Mouse (Mus musculus) embryonic facial prominence, embryonic 13.5 days (tissue): ENCODE data around the gene Tmem174. TPM values are rescaled to one million over a fixed set of nuclear protein-coding genes. Genes with fewer than 3 reads are reported as not detected.

Experiments
- ATAC-seq: fragments of 200-750 bp; cut with Nextera tagmentation; 2 replicates; pipeline ENCODE4 v1.8.0; 2017; ENCODE audit warnings: low read depth; ENCODE audit not compliant: insufficient number of reproducible peaks, insufficient read depth, low FRiP score, low TSS enrichment
- H3K27ac ChIP-seq: fragments of 300-500 bp; sonication (generic); 2 replicates; pipeline ENCODE4 v1.5.1; 2015; ENCODE audit warnings: moderate library complexity, mild to moderate bottlenecking, inconsistent platforms
- H3K27me3 ChIP-seq: fragments of 300-500 bp; sonication (generic); 2 replicates; pipeline ENCODE4 v1.6.1; 2015; ENCODE audit warnings: mild to moderate bottlenecking, inconsistent platforms
- H3K36me3 ChIP-seq: fragments of 300-500 bp; sonication (generic); 2 replicates; pipeline ENCODE4 v1.6.1; 2015; ENCODE audit warnings: mild to moderate bottlenecking, inconsistent platforms
- H3K4me1 ChIP-seq: fragments of 300-500 bp; sonication (generic); 2 replicates; pipeline ENCODE4 v1.6.1; 2015; ENCODE audit warnings: inconsistent platforms
- H3K4me2 ChIP-seq: fragments of 300-500 bp; sonication (generic); 2 replicates; pipeline ENCODE4 v1.6.1; 2015; ENCODE audit warnings: moderate library complexity, mild to moderate bottlenecking, inconsistent platforms
- H3K4me3 ChIP-seq: fragments of 300-500 bp; sonication (generic); 2 replicates; pipeline ENCODE4 v1.5.1; 2015; ENCODE audit warnings: mild to moderate bottlenecking, inconsistent platforms
- H3K9ac ChIP-seq: fragments of 300-500 bp; sonication (generic); 2 replicates; pipeline ENCODE4 v1.6.1; 2015; ENCODE audit warnings: mild to moderate bottlenecking, inconsistent platforms
- H3K9me3 ChIP-seq: fragments of 300-500 bp; sonication (generic); 2 replicates; pipeline ENCODE4 v1.6.1; 2016; ENCODE audit warnings: inconsistent platforms
- WGBS: fragments of 180-500 bp; shearing (Covaris S2); methylation state at CpG from one replicate; pipeline ENCODE4 v1.1.7; 2015; ENCODE audit warnings: mixed read lengths; 5-methylcytosine and 5-hydroxymethylcytosine counted together
- polyA plus RNA-seq: library from polyadenylated mRNA; unstranded; fragments of >200 nt; fragmentation: Nextera tagmentation; extraction: Ambion mirVana; gene quantifications from 2 replicates; pipeline ENCODE4 v1.2.1, GENCODE M21; 2015

Gene Tmem174
- polyA plus RNA-seq, 1 experiment from 2014 or later: not detected

DNA sequence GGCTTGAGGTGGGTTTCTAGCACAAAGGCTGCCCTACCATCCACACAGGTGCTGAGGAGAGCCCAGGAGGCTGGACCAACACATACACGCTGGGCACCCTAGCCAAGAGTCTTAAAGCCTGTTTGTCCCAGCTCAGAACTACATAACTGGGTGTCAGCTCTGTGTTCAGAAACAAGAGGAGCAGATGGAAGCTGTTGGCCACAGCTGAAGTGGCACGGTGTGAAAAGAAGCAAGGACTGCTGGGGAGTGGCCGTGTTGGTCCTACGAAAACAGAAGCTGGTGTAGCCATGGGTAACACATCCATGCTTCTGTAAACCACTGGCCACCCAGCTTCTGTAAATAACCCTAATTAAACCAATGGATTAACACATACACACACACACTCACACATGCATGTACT, 18.1 kb upstream of the Tmem174 start:
- Histone ChIP-seq H3K27me3 (no peaks in the 10 kb centered on the region), H3K36me3 (no peaks in the 10 kb centered on the region), H3K4me2 (no peak overlapping the region), H3K4me3 (no peak overlapping the region), H3K27ac (no peak overlapping the region), H3K4me1 (peaks cover 16% of the 10 kb centered on the region), H3K9me3 (no peaks in the 10 kb centered on the region), H3K9ac (no peak overlapping the region)
- ATAC-seq: no peak
- WGBS: 93% methylated on average over 4 of the region's 4 CpGs

DNA sequence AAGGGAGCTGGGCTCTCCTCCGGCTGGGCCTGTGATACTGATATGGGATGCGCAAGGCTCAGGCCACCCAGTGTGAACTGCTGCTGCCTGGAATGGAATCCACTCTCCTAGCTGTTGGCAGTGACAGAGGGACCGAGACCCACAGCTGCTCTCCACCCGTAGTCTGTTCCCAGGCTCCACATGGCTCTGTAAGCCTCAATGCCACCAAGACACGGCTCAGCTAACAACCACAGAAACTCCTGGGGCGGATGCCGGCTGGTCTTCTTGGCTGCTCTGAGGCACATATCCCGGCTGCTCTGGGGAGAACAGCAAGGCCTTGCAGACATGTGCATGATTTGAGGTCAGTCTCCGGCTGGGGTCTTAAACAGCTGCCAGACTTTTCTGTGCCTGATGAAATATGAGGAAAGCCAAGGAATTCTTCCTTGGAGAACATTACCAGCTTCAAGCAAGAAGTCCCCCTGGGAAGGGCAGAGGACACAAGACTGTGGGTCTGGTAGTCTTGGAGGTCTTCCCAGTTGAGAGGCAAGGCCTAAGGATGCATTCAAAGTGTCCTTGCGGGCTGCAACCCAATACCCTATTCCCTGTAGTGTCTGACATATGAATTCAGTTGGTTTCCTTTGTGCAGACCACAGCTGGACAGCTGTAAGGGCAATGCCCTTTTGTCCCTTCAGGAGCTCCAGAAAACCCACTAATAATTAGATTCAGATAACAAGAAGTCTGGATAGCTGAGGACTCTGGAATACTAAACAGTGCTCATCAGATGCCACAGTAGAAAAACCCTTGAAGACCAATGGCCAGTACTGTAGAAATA, 17.1 kb upstream of the Tmem174 start:
- H3K27ac ChIP-seq: peak overlapping the region; percentile 33
- peaks cover 16% of the 10 kb centered on the region for H3K4me1 ChIP-seq
- H3K27me3 ChIP-seq: no peaks in the 10 kb centered on the region
- no peaks in the 10 kb centered on the region for H3K9me3 ChIP-seq
- H3K36me3 ChIP-seq: no peaks in the 10 kb centered on the region
- H3K4me2 ChIP-seq: no peak overlapping the region
- no peak overlapping the region for H3K4me3 ChIP-seq
- no peak overlapping the region for H3K9ac ChIP-seq
- 0 out of 2 replicates have a peak, but pooled peaks have one; percentile 56 for ATAC-seq
- WGBS: 57% methylated on average over 10 of the region's 10 CpGs

DNA sequence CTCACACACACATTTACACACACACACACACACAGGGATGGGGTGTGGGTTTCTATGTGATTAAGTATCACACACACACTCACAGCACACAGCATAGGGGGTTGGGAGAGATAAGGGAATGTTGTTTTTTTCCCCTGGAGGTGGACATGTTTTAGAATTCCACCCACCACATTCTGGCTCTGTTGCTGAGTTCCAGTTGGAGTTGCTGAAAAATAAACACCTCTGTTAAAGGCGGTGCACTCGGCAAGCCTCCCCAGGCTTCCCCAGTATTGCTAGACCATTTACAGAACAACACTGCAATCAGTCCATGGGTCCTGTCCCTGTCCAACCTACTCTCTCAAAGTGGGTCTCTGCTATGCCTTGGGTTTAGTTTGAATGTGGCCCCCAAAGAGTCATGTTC, 15.0 kb upstream of the Tmem174 start:
- Histone ChIP-seq H3K36me3 (no peaks in the 10 kb centered on the region), H3K27me3 (no peaks in the 10 kb centered on the region), H3K4me3 (no peak overlapping the region), H3K9ac (no peak overlapping the region), H3K9me3 (no peaks in the 10 kb centered on the region), H3K4me2 (no peak overlapping the region), H3K4me1 (peaks cover 16% of the 10 kb centered on the region), H3K27ac (no peak overlapping the region)
- WGBS: 88% methylated on average over 2 of the region's 2 CpGs
- no peak for ATAC-seq

DNA sequence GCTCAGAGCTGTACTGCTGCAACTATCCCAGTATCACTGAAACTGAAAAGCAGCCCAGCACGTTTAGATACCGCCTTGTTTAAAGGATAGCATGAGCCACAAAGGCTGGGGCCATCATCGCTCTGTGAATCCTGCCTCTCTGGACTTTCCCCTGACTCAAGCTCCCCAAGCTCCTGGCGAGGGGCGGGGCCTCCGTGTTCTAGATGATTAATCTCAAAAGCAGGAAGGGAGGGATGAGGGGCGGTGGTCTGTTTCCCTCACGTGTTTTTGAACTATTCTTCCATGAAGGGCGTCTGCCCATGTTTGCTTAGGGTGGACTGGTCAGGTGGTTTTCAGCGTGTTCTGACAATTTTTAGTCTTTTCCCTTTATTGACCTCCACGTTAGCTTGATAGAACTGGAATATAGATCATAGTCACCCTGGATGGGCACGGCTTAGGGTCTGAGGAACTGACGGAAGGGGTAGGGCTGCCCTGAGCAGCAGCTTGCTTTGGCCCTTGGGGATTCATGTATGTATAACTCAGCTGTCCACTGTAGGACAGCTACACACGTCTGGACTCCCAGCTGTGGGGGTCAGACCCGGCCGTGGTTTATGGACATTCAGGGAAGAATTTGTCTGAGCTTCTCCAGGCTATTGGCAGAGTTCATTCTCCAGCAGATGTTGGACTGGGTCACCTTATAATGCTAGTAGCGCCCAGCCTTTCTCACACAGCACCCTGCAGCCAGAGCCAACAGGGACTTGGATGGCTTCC, 14.2 kb upstream of the Tmem174 start:
- ATAC-seq: no peak
- Histone ChIP-seq H3K4me1 (peaks cover 16% of the 10 kb centered on the region), H3K4me3 (no peak overlapping the region), H3K36me3 (no peaks in the 10 kb centered on the region), H3K9ac (no peak overlapping the region), H3K27me3 (no peaks in the 10 kb centered on the region), H3K9me3 (no peaks in the 10 kb centered on the region), H3K4me2 (no peak overlapping the region), H3K27ac (no peak overlapping the region)
- WGBS: 77% methylated on average over 17 of the region's 17 CpGs

DNA sequence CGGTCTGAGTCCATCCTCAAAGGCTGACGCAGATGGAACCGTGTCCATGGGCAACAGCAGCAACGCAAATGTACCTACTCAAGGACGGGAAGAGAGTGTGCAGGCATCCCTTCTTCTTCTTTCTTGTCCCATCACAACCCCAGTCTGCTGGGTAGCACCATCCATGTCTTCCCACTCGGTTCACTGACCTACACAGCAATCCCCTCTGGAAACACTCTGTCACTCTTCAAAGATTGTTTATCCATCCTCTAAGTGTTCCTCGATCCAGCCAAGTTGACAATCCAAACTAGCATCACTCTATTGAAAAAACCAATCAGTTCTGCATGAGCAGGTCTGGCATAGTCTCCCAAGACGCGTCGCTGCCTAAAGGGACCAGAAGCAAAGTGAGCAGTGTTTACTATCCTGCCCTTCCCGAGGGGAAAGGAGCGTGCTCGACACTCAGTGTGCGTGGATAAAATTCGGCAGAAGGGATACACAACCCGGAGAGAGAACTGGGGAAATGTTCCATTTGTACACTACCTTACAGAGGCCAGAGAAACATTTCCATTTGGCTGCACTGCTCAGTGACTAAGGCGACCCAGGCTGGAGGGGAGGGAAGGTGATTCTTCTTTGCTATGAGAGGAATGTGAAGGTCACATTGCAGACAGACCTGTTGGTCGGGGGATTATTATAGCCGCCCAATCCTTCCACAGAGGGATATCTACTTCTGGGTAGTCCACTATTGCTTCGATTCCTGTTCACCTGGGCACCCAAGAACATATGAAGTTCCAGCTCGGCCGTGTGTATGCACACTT, 10.8 kb upstream of the Tmem174 start:
- WGBS: 86% methylated on average over 22 of the region's 22 CpGs
- Histone ChIP-seq H3K27ac (no peak overlapping the region), H3K27me3 (no peaks in the 10 kb centered on the region), H3K9me3 (no peaks in the 10 kb centered on the region), H3K4me1 (no peaks in the 10 kb centered on the region), H3K36me3 (no peaks in the 10 kb centered on the region), H3K4me3 (no peak overlapping the region), H3K9ac (no peak overlapping the region), H3K4me2 (no peak overlapping the region)
- no peak for ATAC-seq

DNA sequence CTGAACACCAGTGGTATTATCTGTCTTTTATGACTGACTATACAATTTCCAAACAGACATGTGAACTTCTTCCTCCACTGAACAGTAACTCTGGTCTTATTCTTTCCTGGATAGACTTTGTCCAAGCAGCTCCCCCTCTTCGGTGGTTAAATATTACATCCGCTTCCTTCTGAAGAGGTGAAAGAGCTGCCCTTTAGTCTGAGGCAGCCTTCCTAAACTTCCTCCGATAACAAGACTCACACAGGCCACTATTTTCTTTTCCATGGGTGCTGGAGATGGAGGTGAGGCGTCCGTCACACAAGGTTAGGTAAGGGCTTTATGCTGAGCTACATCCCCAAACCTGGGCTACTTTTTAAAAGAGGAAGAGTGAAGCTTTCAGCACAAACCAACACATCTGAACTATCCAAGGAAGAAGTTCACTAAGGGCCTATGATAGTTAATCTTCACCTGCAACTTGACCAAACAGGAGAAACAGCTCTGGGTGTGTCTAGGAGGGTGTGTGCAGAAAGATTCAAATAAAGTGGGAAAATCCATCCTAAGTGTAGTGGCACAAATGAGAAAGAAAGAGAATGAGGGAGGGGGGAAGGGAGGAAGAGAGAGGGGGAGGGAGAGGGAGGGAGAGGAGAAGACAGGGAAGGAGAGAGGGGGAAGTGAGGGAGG, 1.4 kb upstream of the Tmem174 start:
- H3K36me3 ChIP-seq: no peaks in the 10 kb centered on the region
- 0 out of 2 replicates have a peak, but pooled peaks cover 10% of the 10 kb centered on the region for H3K27me3 ChIP-seq
- no peaks in the 10 kb centered on the region for H3K9me3 ChIP-seq
- H3K4me2 ChIP-seq: no peak overlapping the region
- ATAC-seq: no peak
- no peak overlapping the region for H3K27ac ChIP-seq
- H3K4me3 ChIP-seq: no peak overlapping the region
- 91% methylated on average over 5 of the region's 5 CpGs for WGBS
- H3K4me1 ChIP-seq: no peaks in the 10 kb centered on the region
- no peak overlapping the region for H3K9ac ChIP-seq

DNA sequence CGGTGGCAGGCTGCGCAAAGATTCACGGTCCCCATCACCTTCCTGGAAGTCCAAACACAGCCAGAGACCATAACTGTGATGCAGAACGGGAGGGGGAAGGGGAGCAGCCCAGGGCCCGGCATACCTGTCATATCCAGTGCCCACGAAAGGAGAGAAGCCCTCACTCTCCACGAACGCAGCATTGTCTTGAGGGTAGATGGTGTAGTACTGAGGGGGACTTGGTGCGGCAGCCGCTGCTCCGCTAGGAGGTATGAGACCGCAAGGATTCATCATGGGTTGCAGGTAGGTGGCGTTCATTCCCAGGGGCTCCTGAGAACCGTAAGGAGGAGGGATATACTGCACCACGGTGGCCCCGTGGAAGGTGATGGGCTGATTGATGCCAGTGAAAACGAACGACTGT, 639 bp downstream of the Tmem174 start:
- H3K27me3 ChIP-seq: 0 out of 2 replicates have a peak, but pooled peaks cover 10% of the 10 kb centered on the region
- H3K9me3 ChIP-seq: no peaks in the 10 kb centered on the region
- H3K4me1 ChIP-seq: 0 out of 2 replicates have a peak, but pooled peaks cover 2% of the 10 kb centered on the region
- 71% methylated on average over 18 of the region's 18 CpGs for WGBS
- no peak overlapping the region for H3K9ac ChIP-seq
- no peaks in the 10 kb centered on the region for H3K36me3 ChIP-seq
- H3K4me3 ChIP-seq: no peak overlapping the region
- ATAC-seq: no peak
- H3K27ac ChIP-seq: no peak overlapping the region
- H3K4me2 ChIP-seq: no peak overlapping the region

DNA sequence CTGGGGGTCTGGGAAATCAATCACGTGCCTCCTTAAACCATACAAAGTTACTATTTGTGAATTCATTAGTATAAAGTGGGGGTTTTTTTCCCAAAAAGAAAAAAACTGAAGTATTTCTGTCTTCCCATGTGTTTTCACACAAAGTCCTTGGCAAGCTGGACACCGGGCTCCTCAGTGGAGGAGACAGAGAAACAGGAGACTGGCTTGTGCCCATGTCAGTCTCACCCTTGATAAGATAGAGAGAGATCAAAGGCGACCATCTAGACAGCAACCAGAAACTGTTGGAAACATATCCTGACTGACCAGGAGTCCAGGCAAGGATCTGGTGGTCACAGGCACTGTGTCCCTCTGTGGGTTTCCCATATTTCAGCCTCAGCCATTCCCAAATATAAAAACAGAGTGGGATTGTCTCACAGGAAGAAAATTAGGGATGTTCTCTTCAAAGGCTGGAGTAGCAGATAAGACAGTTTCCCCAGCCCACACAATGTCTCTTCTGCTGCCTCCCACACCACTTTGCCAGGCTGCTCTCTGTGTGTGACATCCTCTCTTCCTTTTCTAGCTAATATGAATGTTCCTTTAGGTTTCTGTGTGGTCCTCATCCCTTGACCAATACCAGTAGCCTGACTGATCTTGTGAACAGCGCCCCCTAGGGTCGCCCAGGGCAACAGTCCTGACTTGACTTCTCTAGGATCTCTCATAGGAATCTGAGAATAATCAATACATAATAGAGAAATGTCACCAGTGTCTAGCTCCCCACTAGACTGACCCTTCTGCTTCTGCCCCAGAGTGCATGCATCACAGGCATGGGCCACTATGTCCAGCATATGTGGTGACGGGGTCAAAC, 3.3 kb downstream of the Tmem174 start:
- ATAC-seq: no peak
- H3K4me2 ChIP-seq: no peak overlapping the region
- H3K9ac ChIP-seq: no peak overlapping the region
- peaks cover 16% of the 10 kb centered on the region; the same call in 1 of the 2 replicates for H3K27me3 ChIP-seq
- H3K4me1 ChIP-seq: 0 out of 2 replicates have a peak, but pooled peaks cover 8% of the 10 kb centered on the region
- H3K4me3 ChIP-seq: no peak overlapping the region
- no peaks in the 10 kb centered on the region for H3K36me3 ChIP-seq
- H3K9me3 ChIP-seq: no peaks in the 10 kb centered on the region
- 59% methylated on average over 6 of the region's 6 CpGs for WGBS
- H3K27ac ChIP-seq: no peak overlapping the region

DNA sequence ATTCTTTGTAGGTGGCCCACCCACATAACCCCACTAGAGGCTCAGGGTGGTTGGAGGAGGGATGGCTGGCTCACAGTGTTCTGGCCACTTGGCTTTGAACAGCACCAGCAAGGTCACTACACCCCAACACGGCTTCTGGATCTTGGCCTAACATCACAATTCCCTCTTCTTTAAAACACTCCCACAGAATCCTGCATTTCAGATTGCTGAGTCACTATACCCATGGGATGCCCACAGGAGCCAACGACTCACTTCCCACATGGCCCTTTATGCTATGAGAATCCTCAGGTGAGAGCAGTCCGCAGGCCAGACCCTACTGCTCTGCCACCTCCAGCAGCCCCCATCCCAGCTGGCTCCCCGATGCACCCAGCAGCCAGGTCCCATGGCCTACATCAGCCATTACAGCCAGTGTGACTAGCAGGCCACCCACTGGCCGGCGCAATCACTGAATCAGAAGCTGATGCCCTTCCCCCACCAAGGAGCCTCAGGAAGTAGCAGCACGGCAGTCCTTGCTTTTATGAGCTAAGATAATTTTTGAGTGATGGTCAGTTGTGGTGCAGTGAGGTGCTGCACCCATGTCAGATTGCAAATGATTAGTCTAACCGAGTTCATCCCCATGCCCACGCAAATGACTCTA, 4.8 kb downstream of the Tmem174 start:
- Histone ChIP-seq H3K9me3 (no peaks in the 10 kb centered on the region), H3K36me3 (no peaks in the 10 kb centered on the region), H3K27me3 (peaks cover 16% of the 10 kb centered on the region; the same call in 1 of the 2 replicates), H3K4me2 (no peak overlapping the region), H3K9ac (no peak overlapping the region), H3K4me3 (no peak overlapping the region), H3K4me1 (0 out of 2 replicates have a peak, but pooled peaks cover 8% of the 10 kb centered on the region), H3K27ac (no peak overlapping the region)
- WGBS: 77% methylated on average over 9 of the region's 9 CpGs
- no peak for ATAC-seq
